Mouse (Mus musculus): ENCODE data around the gene Adamts12. TPM values are rescaled to one million over a fixed set of nuclear protein-coding genes. Genes with fewer than 3 reads are reported as not detected.

Adamts12 gene
- polyA plus RNA-seq, 1 experiment from 2014 or later = 6.6 TPM

GRCm38 (mm10) chr15:11042828-11043227 is 21.8 kb upstream of the Adamts12 start:
- Histone ChIP-seq H3K36me3 (no peaks in the 10 kb centered on the region), H3K9me3 (no peaks in the 10 kb centered on the region), H3K9ac (no peak overlapping the region), H3K27me3 (peaks cover 6% of the 10 kb centered on the region), H3K27ac (no peak overlapping the region), H3K4me2 (no peak overlapping the region), H3K4me3 (no peak overlapping the region), H3K4me1 (peaks cover under 1% of the 10 kb centered on the region; the same call in 1 of the 2 replicates)
- 83% methylated on average over 5 of the region's 5 CpGs for WGBS
- no peak for ATAC-seq (ENCODE audit: insufficient number of reproducible peaks, low FRiP score, low TSS enrichment, low read depth)

DNA sequence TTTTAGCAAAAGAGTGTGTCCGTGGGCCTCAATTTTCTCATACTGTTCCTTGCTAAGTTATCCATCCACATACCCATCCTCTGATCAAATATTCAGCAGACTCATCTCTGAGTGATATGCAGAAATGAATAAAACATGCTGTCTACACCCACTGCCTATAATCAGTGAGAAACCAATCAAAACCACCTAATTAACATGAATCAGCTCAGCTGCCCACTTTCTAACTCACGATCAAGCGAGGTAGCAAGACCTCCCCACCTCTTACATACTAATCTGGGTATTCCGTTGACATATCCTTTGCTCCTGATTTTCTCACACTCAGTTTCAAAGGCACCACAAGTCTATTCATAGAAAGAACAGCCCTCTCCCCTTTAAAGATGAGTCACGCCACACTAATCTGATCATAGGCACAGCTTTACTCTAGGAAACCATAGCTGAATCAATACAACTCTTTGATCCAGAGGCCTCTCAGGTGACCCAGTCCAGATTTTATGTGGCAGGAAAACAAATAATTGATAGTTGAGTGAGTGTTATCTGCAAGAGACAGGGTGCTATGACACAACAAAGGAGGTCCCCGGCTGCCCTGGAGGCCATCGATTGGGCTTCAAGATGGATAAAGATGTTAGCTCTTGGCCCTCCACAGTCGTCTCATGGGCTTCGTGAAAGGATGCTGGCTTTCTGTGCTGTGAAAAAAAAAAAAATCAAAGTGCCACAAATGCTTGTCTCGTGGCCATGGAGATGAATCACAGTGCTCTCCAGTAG is 10.7 kb upstream of the Adamts12 start:
- H3K27ac ChIP-seq = no peak overlapping the region
- H3K4me2 ChIP-seq = no peak overlapping the region
- H3K9ac ChIP-seq = no peak overlapping the region
- no peaks in the 10 kb centered on the region for H3K4me1 ChIP-seq
- no peaks in the 10 kb centered on the region for H3K9me3 ChIP-seq
- H3K27me3 ChIP-seq = no peaks in the 10 kb centered on the region
- no peak for ATAC-seq (ENCODE audit: insufficient number of reproducible peaks, low FRiP score, low TSS enrichment, low read depth)
- H3K36me3 ChIP-seq = no peaks in the 10 kb centered on the region
- 81% methylated on average over 10 of the region's 10 CpGs for WGBS
- H3K4me3 ChIP-seq = no peak overlapping the region

GRCm38 (mm10) chr15:11054440-11055080 is 10.0 kb upstream of the Adamts12 start:
- no peaks in the 10 kb centered on the region for H3K27me3 ChIP-seq
- H3K9me3 ChIP-seq = no peaks in the 10 kb centered on the region
- no peak overlapping the region for H3K4me2 ChIP-seq
- H3K36me3 ChIP-seq = no peaks in the 10 kb centered on the region
- WGBS = 71% methylated on average over 7 of the region's 7 CpGs
- no peak overlapping the region for H3K9ac ChIP-seq
- no peak overlapping the region for H3K27ac ChIP-seq
- ATAC-seq (ENCODE audit: insufficient number of reproducible peaks, low FRiP score, low TSS enrichment, low read depth) = no peak
- no peak overlapping the region for H3K4me3 ChIP-seq
- H3K4me1 ChIP-seq = no peaks in the 10 kb centered on the region

DNA sequence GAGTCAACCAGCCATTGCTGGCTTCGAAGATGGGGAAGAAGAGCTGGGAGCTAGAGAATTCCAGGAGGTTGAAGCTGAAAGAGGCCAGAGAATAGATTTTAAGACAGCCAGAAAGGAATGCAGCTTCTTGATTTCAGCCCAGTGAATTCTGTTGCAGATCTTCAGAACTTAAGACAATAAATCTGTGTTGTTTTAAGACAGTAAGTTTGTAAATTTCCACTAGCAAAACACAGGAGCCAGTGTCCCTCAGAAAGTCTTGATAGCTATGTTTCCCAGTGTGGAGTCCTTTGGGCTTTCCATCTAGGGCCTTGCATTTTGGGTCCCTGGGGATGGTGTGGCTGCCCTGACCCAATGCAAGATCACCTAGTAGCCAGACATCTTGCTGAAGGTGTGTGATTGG is 1.7 kb upstream of the Adamts12 start:
- H3K27me3 ChIP-seq = no peaks in the 10 kb centered on the region
- H3K4me2 ChIP-seq = no peak overlapping the region
- H3K9me3 ChIP-seq = no peaks in the 10 kb centered on the region
- H3K4me3 ChIP-seq = no peak overlapping the region
- WGBS = 89% methylated on average over 1 of the region's 1 CpGs
- H3K9ac ChIP-seq = no peak overlapping the region
- no peaks in the 10 kb centered on the region for H3K36me3 ChIP-seq
- ATAC-seq (ENCODE audit: insufficient number of reproducible peaks, low FRiP score, low TSS enrichment, low read depth) = no peak
- H3K4me1 ChIP-seq = peaks cover 30% of the 10 kb centered on the region
- peak overlapping the region; percentile 2; the same call in 1 of the 2 replicates for H3K27ac ChIP-seq

GRCm38 (mm10) chr15:11064160-11064557 is 431 bp upstream of the Adamts12 start:
- peak; percentile 16; the same call in 1 of the 2 replicates for ATAC-seq (ENCODE audit: insufficient number of reproducible peaks, low FRiP score, low TSS enrichment, low read depth)
- Histone ChIP-seq H3K4me1 (peaks cover 31% of the 10 kb centered on the region), H3K27me3 (no peaks in the 10 kb centered on the region), H3K9ac (no peak overlapping the region), H3K4me3 (peak overlapping the region; percentile 45), H3K4me2 (peak overlapping the region; percentile 67), H3K36me3 (no peaks in the 10 kb centered on the region), H3K9me3 (no peaks in the 10 kb centered on the region), H3K27ac (peak overlapping the region; percentile 91)
- 17% methylated on average over 2 of the region's 2 CpGs for WGBS

DNA sequence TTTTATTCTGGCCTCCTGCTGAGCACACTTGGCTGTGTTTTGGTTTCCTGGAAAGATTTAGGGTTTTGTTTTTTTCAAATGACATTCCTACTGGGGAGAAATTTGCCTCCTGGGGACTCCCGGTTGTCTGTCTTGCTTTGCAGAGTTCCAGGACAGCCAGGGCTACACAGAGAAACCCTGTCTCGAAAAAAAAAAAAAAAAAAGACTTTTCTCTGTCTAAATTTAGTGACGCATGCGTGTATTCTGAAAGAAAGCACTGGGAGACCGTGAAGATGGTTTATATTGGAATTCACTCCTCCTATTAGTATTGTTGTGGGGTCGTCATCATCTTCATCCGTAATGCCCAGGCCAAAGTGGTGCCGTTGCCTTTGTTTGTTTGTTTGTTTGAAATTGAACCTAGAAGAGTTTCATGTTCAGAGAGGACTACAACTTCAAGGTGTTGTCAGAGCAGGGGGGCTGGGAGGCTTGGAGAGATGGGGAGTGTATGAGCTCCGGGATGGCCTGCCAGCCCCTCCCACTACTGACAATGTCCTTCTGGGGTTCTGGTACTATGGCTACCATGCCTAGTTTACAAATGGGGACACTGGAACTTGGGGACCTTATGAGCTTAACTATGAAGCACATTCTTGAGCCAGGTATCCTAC is 1.1 kb downstream of the Adamts12 start:
- no peak for ATAC-seq (ENCODE audit: insufficient number of reproducible peaks, low FRiP score, low TSS enrichment, low read depth)
- H3K27ac ChIP-seq = peak overlapping the region; percentile 91
- peak overlapping the region; percentile 54 for H3K9ac ChIP-seq
- peak overlapping the region; percentile 45 for H3K4me3 ChIP-seq
- no peaks in the 10 kb centered on the region for H3K9me3 ChIP-seq
- no peaks in the 10 kb centered on the region for H3K27me3 ChIP-seq
- peaks cover 31% of the 10 kb centered on the region for H3K4me1 ChIP-seq
- H3K4me2 ChIP-seq = peak overlapping the region; percentile 67
- no peaks in the 10 kb centered on the region for H3K36me3 ChIP-seq
- 11% methylated on average over 9 of the region's 9 CpGs for WGBS

GRCm38 (mm10) chr15:11066299-11066698 is 1.7 kb downstream of the Adamts12 start:
- no peaks in the 10 kb centered on the region for H3K27me3 ChIP-seq
- H3K4me1 ChIP-seq = peaks cover 31% of the 10 kb centered on the region
- 15% methylated on average over 5 of the region's 5 CpGs for WGBS
- no peaks in the 10 kb centered on the region for H3K36me3 ChIP-seq
- no peaks in the 10 kb centered on the region for H3K9me3 ChIP-seq
- H3K4me3 ChIP-seq = peak overlapping the region; percentile 45
- ATAC-seq (ENCODE audit: insufficient number of reproducible peaks, low FRiP score, low TSS enrichment, low read depth) = no peak
- peak overlapping the region; percentile 91 for H3K27ac ChIP-seq
- peak overlapping the region; percentile 67 for H3K4me2 ChIP-seq
- no peak overlapping the region for H3K9ac ChIP-seq

DNA sequence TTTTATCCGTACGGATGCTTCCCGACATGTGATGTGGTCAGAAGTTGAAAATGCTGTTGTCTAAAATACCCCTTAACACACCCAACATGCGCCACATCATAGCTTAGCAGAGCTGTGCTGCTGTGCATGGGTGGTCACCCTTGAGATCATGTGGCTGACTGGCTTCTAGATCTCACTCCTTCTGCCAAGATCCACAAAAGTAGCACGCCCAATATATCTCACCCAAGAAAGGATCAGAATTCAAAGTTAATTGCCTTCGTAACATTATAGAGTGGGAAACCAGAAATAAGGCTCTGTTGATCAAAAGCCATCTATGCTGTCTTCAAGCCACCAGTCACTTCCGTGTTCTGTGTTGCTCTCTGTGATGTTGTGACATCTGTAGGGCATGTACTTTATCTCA is 3.3 kb downstream of the Adamts12 start:
- Histone ChIP-seq H3K4me1 (peaks cover 31% of the 10 kb centered on the region), H3K9ac (no peak overlapping the region), H3K36me3 (0 out of 2 replicates have a peak, but pooled peaks cover 6% of the 10 kb centered on the region), H3K27me3 (no peaks in the 10 kb centered on the region), H3K9me3 (no peaks in the 10 kb centered on the region), H3K4me3 (no peak overlapping the region), H3K27ac (no peak overlapping the region), H3K4me2 (no peak overlapping the region)
- 67% methylated on average over 7 of the region's 7 CpGs for WGBS
- no peak for ATAC-seq (ENCODE audit: insufficient number of reproducible peaks, low FRiP score, low TSS enrichment, low read depth)

GRCm38 (mm10) chr15:11075726-11076361 is 11.3 kb downstream of the Adamts12 start:
- Histone ChIP-seq H3K27ac (0 out of 2 replicates have a peak overlapping the region, but pooled peaks have one; percentile 0), H3K4me1 (0 out of 2 replicates have a peak, but pooled peaks cover 3% of the 10 kb centered on the region), H3K9ac (no peak overlapping the region), H3K9me3 (no peaks in the 10 kb centered on the region), H3K27me3 (no peaks in the 10 kb centered on the region), H3K4me3 (no peak overlapping the region), H3K4me2 (no peak overlapping the region), H3K36me3 (0 out of 2 replicates have a peak, but pooled peaks cover 6% of the 10 kb centered on the region)
- WGBS = 51% methylated on average over 3 of the region's 3 CpGs
- ATAC-seq (ENCODE audit: insufficient number of reproducible peaks, low FRiP score, low TSS enrichment, low read depth) = 0 out of 2 replicates have a peak, but pooled peaks have one; percentile 65

DNA sequence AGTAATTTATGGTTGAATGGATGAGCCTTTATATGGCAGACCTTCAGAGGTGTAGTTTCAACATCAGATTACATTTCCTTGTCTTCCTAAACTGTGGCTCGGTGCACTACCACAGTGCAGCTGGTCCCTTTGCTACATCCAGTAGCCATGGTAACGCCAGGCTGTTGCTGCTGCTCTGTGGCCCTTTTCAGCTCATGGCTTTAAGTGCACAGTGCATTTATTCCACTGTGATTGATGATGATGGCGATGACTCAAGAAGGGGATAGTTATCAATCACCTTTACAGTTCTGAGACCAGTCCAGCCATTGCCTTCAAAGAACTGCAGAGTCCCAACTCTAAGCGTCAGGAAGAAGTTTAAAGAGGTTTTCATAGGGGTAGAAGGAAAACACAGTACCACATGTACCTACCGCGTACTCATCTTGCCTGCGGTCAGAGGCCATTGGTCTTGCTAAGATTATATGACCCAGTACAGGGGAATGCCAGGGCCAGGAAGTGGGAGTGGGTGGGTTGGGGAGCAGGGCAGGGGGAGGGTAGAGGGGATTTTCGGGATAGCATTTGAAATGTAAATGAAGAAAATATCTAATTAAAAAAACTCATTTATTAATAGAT is 18.5 kb downstream of the Adamts12 start:
- Histone ChIP-seq H3K9me3 (no peaks in the 10 kb centered on the region), H3K27ac (no peak overlapping the region), H3K36me3 (no peaks in the 10 kb centered on the region), H3K9ac (no peak overlapping the region), H3K4me2 (no peak overlapping the region), H3K4me3 (no peak overlapping the region), H3K4me1 (peaks cover 13% of the 10 kb centered on the region), H3K27me3 (no peaks in the 10 kb centered on the region)
- 58% methylated on average over 8 of the region's 8 CpGs for WGBS
- ATAC-seq (ENCODE audit: insufficient number of reproducible peaks, low FRiP score, low TSS enrichment, low read depth) = no peak

GRCm38 (mm10) chr15:11083678-11084077 is 19.1 kb downstream of the Adamts12 start:
- Histone ChIP-seq H3K4me3 (no peak overlapping the region), H3K27me3 (no peaks in the 10 kb centered on the region), H3K27ac (no peak overlapping the region), H3K9ac (no peak overlapping the region), H3K4me1 (peaks cover 13% of the 10 kb centered on the region), H3K9me3 (no peaks in the 10 kb centered on the region), H3K4me2 (no peak overlapping the region), H3K36me3 (no peaks in the 10 kb centered on the region)
- 92% methylated on average over 3 of the region's 3 CpGs for WGBS
- ATAC-seq (ENCODE audit: insufficient number of reproducible peaks, low FRiP score, low TSS enrichment, low read depth) = no peak

Data from limb, embryonic 15.5 days (tissue).